Mouse (Mus musculus): ENCODE data around the gene Gtsf1l.

DNA sequence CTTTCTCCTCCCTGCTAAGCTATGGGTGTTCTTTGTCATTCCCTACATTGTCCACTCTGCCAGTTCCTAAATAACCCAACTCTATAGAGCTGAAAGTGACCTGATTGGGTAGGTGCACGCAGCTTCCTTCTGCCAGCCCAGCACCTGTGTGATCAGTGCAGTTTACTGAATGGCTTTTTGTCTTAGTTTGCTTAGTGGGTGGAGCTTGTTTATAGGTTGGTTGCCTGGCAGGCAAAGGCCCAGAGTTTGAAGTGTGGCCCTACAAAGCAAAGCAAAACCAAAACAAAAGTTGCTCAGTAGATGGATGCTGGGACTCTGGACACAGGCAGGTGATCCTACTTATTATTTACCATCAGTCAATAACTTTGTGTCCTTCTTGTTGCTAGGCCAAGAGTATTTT, 36.0 kb downstream of the Gtsf1l start:
- TF ChIP-seq CTCF (IDR thresholded peaks at IDR 0.05; ENCODE audit: control insufficient read depth, insufficient read depth, insufficient replicate concordance, low read depth, low read length) (no peak), POLR2A (IDR thresholded peaks at IDR 0.05; ENCODE audit: control insufficient read depth, low read depth, low read length) (no peak)

Measured in testis, adult 2 months (tissue).